Mouse (Mus musculus): ENCODE measurements around the gene Wt1.

GRCm38 (mm10) chr2:105174254-105174653 is 47.9 kb downstream of the Wt1 start:
- no peak for TF ChIP-seq CTCF (IDR thresholded peaks at IDR 0.05; ENCODE audit: control insufficient read depth, insufficient read depth, insufficient replicate concordance, low read depth, low read length)
- TF ChIP-seq POLR2A (IDR thresholded peaks at IDR 0.05; ENCODE audit: control insufficient read depth, low read depth, low read length), result no peak
